Mouse (Mus musculus): ENCODE data around the gene Trappc2l.

GRCm38 (mm10) chr8:122641406-122641805 lies 30.0 kb downstream of the Trappc2l start:
- TF ChIP-seq CTCF (IDR thresholded peaks at IDR 0.05; ENCODE audit: low read depth, low read length) (no peak), POLR2AphosphoS5 (IDR thresholded peaks at IDR 0.05; ENCODE audit: insufficient replicate concordance, low read depth, low read length) (no peak), GATA1 (IDR thresholded peaks at IDR 0.05; ENCODE audit: borderline replicate concordance, low read length) (no peak)

Measured in G1E (cell line).